Mouse (Mus musculus) forebrain, embryonic 13.5 days (tissue): ENCODE measurements around the gene Adamts16. TPM values are rescaled to one million over a fixed set of nuclear protein-coding genes. Genes with fewer than 3 reads are reported as not detected.
A peak's percentile ranks its signal among the peaks of the same experiment; 100 is the strongest.

Source experiments
- ATAC-seq: fragments of 200-750 bp; cut with Nextera tagmentation; 2 replicates; pipeline ENCODE4 v1.8.0; 2017
- H3K27ac ChIP-seq: fragments of 300-500 bp; sonication (generic); 2 replicates; pipeline ENCODE4 v1.5.1; 2015; ENCODE audit warnings: inconsistent platforms, mild to moderate bottlenecking, moderate library complexity
- H3K27me3 ChIP-seq: fragments of 300-500 bp; sonication (generic); 2 replicates; pipeline ENCODE4 v1.6.1; 2015; ENCODE audit warnings: mild to moderate bottlenecking, inconsistent platforms
- H3K36me3 ChIP-seq: fragments of 300-500 bp; sonication (generic); 2 replicates; pipeline ENCODE4 v1.6.1; 2015; ENCODE audit warnings: mild to moderate bottlenecking, inconsistent platforms; ENCODE audit not compliant: poor library complexity, severe bottlenecking
- H3K4me1 ChIP-seq: fragments of 300-500 bp; sonication (generic); 2 replicates; pipeline ENCODE4 v1.6.1; 2015; ENCODE audit warnings: inconsistent platforms
- H3K4me2 ChIP-seq: fragments of 300-500 bp; sonication (generic); 2 replicates; pipeline ENCODE4 v1.6.1; 2015; ENCODE audit warnings: inconsistent platforms, mild to moderate bottlenecking, moderate library complexity
- H3K4me3 ChIP-seq: fragments of 300-500 bp; sonication (generic); 2 replicates; pipeline ENCODE4 v1.5.1; 2015; ENCODE audit warnings: mild to moderate bottlenecking, inconsistent platforms
- H3K9ac ChIP-seq: fragments of 300-500 bp; sonication (generic); 2 replicates; pipeline ENCODE4 v1.6.1; 2015; ENCODE audit warnings: mild to moderate bottlenecking, inconsistent platforms
- H3K9me3 ChIP-seq: fragments of 300-500 bp; sonication (generic); replicated peaks from 2 replicates; pipeline ENCODE4 v1.6.1; 2016; ENCODE audit warnings: inconsistent platforms
- WGBS: fragments of 180-500 bp; shearing (Covaris S2); methylation state at CpG from one replicate; pipeline ENCODE4 v1.1.7; 2015; 5-methylcytosine and 5-hydroxymethylcytosine counted together
- polyA plus RNA-seq: library from polyadenylated mRNA; unstranded; fragments of >200 nt; fragmentation: Nextera tagmentation; extraction: Ambion mirVana; gene quantifications from 2 replicates; pipeline ENCODE4 v1.2.1, GENCODE M21; 2015

The Adamts16 gene
- polyA plus RNA-seq, 1 experiment from 2014 or later: 0.18 TPM

- Histone ChIP-seq H3K9me3 (no peaks in the 10 kb centered on the region), H3K4me3 (no peak overlapping the region), H3K4me1 (peaks cover 10% of the 10 kb centered on the region), H3K36me3 (no peaks in the 10 kb centered on the region), H3K4me2 (no peak overlapping the region), H3K27ac (no peak overlapping the region), H3K9ac (no peak overlapping the region), H3K27me3 (peaks cover 16% of the 10 kb centered on the region)
- no peak for ATAC-seq
- WGBS: 97% methylated on average over 11 of the region's 11 CpGs
These were observed 25.5 kb upstream of the Adamts16 start for GRCm38 (mm10) chr13:70866971-70867625.

GRCm38 (mm10) chr13:70865867-70866266 lies 24.3 kb upstream of the Adamts16 start:
- no peak overlapping the region for H3K27ac ChIP-seq
- no peaks in the 10 kb centered on the region for H3K36me3 ChIP-seq
- peaks cover 5% of the 10 kb centered on the region for H3K4me1 ChIP-seq
- peaks cover 16% of the 10 kb centered on the region for H3K27me3 ChIP-seq
- no peaks in the 10 kb centered on the region for H3K9me3 ChIP-seq
- no peak overlapping the region for H3K4me2 ChIP-seq
- H3K4me3 ChIP-seq: no peak overlapping the region
- no peak overlapping the region for H3K9ac ChIP-seq
- WGBS: 63% methylated on average over 5 of the region's 5 CpGs
- ATAC-seq: no peak

GRCm38 (mm10) chr13:70862162-70862908 lies 20.7 kb upstream of the Adamts16 start:
- 57% methylated on average over 6 of the region's 8 CpGs for WGBS
- no peak overlapping the region for H3K9ac ChIP-seq
- no peak overlapping the region for H3K4me3 ChIP-seq
- H3K9me3 ChIP-seq: no peaks in the 10 kb centered on the region
- no peak overlapping the region for H3K27ac ChIP-seq
- peaks cover 12% of the 10 kb centered on the region; the same call in 1 of the 2 replicates for H3K27me3 ChIP-seq
- H3K4me2 ChIP-seq: no peak overlapping the region
- no peak for ATAC-seq
- no peaks in the 10 kb centered on the region for H3K36me3 ChIP-seq
- H3K4me1 ChIP-seq: no peaks in the 10 kb centered on the region

GRCm38 (mm10) chr13:70853601-70854000 lies 12.0 kb upstream of the Adamts16 start:
- H3K36me3 ChIP-seq: no peaks in the 10 kb centered on the region
- H3K4me3 ChIP-seq: no peak overlapping the region
- no peaks in the 10 kb centered on the region for H3K27me3 ChIP-seq
- H3K9me3 ChIP-seq: no peaks in the 10 kb centered on the region
- H3K4me1 ChIP-seq: no peaks in the 10 kb centered on the region
- ATAC-seq: no peak
- H3K27ac ChIP-seq: no peak overlapping the region
- no peak overlapping the region for H3K9ac ChIP-seq
- H3K4me2 ChIP-seq: no peak overlapping the region

GRCm38 (mm10) chr13:70846933-70847332 lies 5.3 kb upstream of the Adamts16 start:
- no peak overlapping the region for H3K27ac ChIP-seq
- H3K4me3 ChIP-seq: no peak overlapping the region
- H3K9me3 ChIP-seq: no peaks in the 10 kb centered on the region
- WGBS: 72% methylated on average over 2 of the region's 2 CpGs
- H3K36me3 ChIP-seq: no peaks in the 10 kb centered on the region
- no peak for ATAC-seq
- H3K4me1 ChIP-seq: peaks cover 2% of the 10 kb centered on the region
- H3K4me2 ChIP-seq: no peak overlapping the region
- H3K27me3 ChIP-seq: peaks cover 9% of the 10 kb centered on the region
- H3K9ac ChIP-seq: no peak overlapping the region

DNA sequence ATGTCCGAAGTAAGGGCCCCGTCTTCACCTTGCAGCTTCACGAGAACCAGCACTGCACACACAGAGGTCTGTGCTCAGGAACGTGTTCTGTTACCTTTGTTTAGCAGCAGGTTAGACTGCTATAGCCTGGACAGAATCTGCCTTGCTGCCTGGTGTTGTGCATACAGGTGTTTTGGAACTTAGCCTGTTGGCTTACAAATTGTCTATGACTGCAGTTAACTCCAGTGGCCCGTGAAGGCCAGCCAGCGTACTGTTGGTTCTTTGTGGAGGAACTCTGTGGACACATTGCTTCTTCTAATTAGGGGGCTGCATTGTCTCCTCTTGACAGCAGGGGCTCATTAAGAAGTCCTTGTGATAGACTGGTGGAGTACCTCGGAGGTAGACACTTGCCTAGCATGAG lies 3.9 kb upstream of the Adamts16 start:
- H3K9ac ChIP-seq: no peak overlapping the region
- peaks cover 13% of the 10 kb centered on the region for H3K4me1 ChIP-seq
- H3K4me2 ChIP-seq: no peak overlapping the region
- no peak overlapping the region for H3K4me3 ChIP-seq
- no peaks in the 10 kb centered on the region for H3K9me3 ChIP-seq
- H3K36me3 ChIP-seq: no peaks in the 10 kb centered on the region
- H3K27ac ChIP-seq: no peak overlapping the region
- ATAC-seq: no peak
- 59% methylated on average over 7 of the region's 7 CpGs for WGBS
- peaks cover 23% of the 10 kb centered on the region for H3K27me3 ChIP-seq

GRCm38 (mm10) chr13:70842126-70842525 lies 515 bp upstream of the Adamts16 start:
- no peak; the same call in 1 of the 2 replicates for ATAC-seq
- Histone ChIP-seq H3K27ac (no peak overlapping the region), H3K9me3 (no peaks in the 10 kb centered on the region), H3K36me3 (no peaks in the 10 kb centered on the region), H3K9ac (no peak overlapping the region), H3K4me1 (peaks cover 13% of the 10 kb centered on the region), H3K27me3 (peaks cover 28% of the 10 kb centered on the region), H3K4me2 (peak overlapping the region; percentile 68), H3K4me3 (no peak overlapping the region)
- 44% methylated on average over 4 of the region's 4 CpGs for WGBS

DNA sequence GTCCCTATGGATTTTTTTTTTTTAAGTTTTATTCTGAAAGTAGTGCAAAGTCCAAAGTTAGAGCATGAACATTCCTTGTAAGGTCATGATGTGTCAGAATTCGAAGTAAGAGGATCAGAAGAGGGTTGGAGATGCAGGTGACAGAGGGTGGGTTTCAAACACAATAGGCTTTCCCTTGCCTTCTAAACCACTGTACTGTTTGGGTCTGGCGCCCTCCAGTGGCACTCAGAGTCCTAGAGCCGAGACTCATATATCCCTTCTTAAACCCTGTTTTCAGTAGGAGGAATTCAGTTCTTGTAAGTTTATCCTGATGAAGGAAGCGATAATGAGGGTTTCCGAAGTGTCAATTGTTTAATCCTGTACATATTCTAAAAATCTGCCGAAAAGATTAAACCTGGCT lies 1.4 kb downstream of the Adamts16 start:
- H3K4me1 ChIP-seq: peaks cover 13% of the 10 kb centered on the region
- no peak overlapping the region for H3K4me3 ChIP-seq
- no peak overlapping the region for H3K9ac ChIP-seq
- ATAC-seq: peak; percentile 81
- no peaks in the 10 kb centered on the region for H3K36me3 ChIP-seq
- no peaks in the 10 kb centered on the region for H3K9me3 ChIP-seq
- no peak overlapping the region for H3K27ac ChIP-seq
- peaks cover 28% of the 10 kb centered on the region for H3K27me3 ChIP-seq
- H3K4me2 ChIP-seq: no peak overlapping the region
- WGBS: 7% methylated on average over 6 of the region's 6 CpGs

DNA sequence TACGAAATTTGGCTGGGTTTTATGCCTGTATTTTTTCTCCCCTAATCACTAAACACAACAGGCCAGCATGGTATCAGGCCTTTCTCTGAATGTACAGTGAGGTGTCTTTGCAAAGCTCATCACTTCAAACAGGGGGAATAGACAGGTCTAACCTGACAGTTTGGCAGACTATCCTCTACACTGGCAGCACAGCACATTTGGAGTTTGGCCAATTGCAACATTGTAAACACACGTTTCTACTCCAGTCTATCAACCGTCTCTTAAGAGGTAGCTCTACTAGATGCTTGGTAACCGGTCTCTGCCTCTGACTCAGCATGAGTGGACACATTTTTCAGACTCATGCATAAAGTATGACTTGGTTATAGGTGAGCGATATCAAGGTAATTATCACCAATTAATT lies 4.0 kb downstream of the Adamts16 start:
- Histone ChIP-seq H3K4me2 (no peak overlapping the region), H3K27ac (no peak overlapping the region), H3K9ac (no peak overlapping the region), H3K4me3 (no peak overlapping the region), H3K36me3 (no peaks in the 10 kb centered on the region), H3K27me3 (peaks cover 25% of the 10 kb centered on the region), H3K4me1 (peaks cover 13% of the 10 kb centered on the region), H3K9me3 (no peaks in the 10 kb centered on the region; the same call in 1 of the 2 replicates)
- no peak for ATAC-seq
- 74% methylated on average over 5 of the region's 5 CpGs for WGBS

GRCm38 (mm10) chr13:70836246-70836645 lies 5.4 kb downstream of the Adamts16 start:
- no peaks in the 10 kb centered on the region; the same call in 1 of the 2 replicates for H3K9me3 ChIP-seq
- H3K36me3 ChIP-seq: no peaks in the 10 kb centered on the region
- H3K4me1 ChIP-seq: peaks cover 4% of the 10 kb centered on the region
- no peak for ATAC-seq
- no peak overlapping the region for H3K4me2 ChIP-seq
- H3K27ac ChIP-seq: no peak overlapping the region
- peaks cover 12% of the 10 kb centered on the region for H3K27me3 ChIP-seq
- H3K9ac ChIP-seq: no peak overlapping the region
- no peak overlapping the region for H3K4me3 ChIP-seq
- WGBS: 73% methylated on average over 7 of the region's 7 CpGs

- WGBS: 92% methylated on average over 6 of the region's 6 CpGs
- Histone ChIP-seq H3K27ac (no peak overlapping the region), H3K9me3 (no peaks in the 10 kb centered on the region; the same call in 1 of the 2 replicates), H3K27me3 (no peaks in the 10 kb centered on the region), H3K4me2 (no peak overlapping the region), H3K9ac (no peak overlapping the region), H3K36me3 (no peaks in the 10 kb centered on the region), H3K4me1 (no peaks in the 10 kb centered on the region), H3K4me3 (no peak overlapping the region)
- ATAC-seq: no peak
These were observed 8.9 kb downstream of the Adamts16 start for GRCm38 (mm10) chr13:70832593-70833138.

DNA sequence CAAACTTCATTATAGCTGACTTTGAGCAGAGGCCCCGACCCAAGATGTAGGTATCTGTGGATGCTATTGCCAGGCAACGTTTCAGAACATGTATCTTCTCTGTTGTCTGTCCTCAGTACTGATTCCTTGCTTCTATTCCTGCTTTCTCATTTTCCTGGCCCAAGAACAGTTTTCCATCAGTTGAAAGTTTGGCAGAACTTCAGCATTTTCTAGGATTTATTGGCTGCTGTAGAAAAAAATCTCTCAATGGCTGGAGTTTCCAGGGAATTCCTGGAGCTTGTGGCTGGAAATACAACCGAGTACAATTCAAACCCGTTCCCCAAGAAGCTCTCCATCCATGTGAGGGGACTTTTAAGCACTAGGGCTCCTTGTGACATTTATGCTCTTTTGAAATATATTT lies 10.6 kb downstream of the Adamts16 start:
- Histone ChIP-seq H3K4me2 (no peak overlapping the region), H3K9ac (no peak overlapping the region)
- 77% methylated on average over 4 of the region's 4 CpGs for WGBS

More for the DNA sequence above, 10.6 kb downstream of the Adamts16 start:
- no peak overlapping the region for H3K27ac ChIP-seq
- H3K9me3 ChIP-seq: no peaks in the 10 kb centered on the region; the same call in 1 of the 2 replicates
- no peaks in the 10 kb centered on the region for H3K27me3 ChIP-seq
- H3K4me3 ChIP-seq: no peak overlapping the region
- no peaks in the 10 kb centered on the region for H3K4me1 ChIP-seq
- H3K36me3 ChIP-seq: no peaks in the 10 kb centered on the region
- no peak for ATAC-seq
